Mouse (Mus musculus) brain, embryonic 14.5 days (tissue): ENCODE results near the gene Gc.

Source experiments
- CTCF ChIP-seq: fragments of 200-500 bp; IDR thresholded peaks from 2 replicates; pipeline ENCODE4 v1.5.1; 2012; ENCODE audit warnings: inconsistent platforms, mild to moderate bottlenecking, moderate library complexity, borderline replicate concordance; ENCODE audit not compliant: insufficient read depth, insufficient read length; ENCODE audit errors: extremely low read depth
- POLR2A ChIP-seq: fragments of 200-500 bp; IDR thresholded peaks from 2 replicates; pipeline ENCODE4 v1.6.1; 2012; ENCODE audit warnings: mild to moderate bottlenecking, inconsistent platforms, borderline replicate concordance; ENCODE audit not compliant: poor library complexity, insufficient read depth, insufficient read length, severe bottlenecking; ENCODE audit errors: extremely low read depth

DNA sequence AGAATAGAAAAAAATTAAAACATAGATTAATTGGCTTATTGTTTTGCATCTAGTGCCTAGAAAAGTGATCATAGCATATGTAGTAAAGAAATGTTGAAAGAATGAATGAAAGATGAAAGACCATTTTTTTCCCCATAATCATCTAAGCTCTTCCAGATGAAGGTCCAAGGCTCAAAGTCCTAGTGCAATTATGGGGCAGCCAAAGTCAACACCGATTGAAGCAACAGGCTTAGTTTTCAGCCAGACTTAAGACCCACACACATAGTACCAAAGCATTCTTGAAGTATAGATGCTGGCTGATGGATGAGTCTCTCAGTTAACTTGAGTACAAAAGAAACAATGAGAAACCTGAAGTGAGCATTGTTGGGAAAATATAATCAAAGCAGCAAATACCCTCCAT is 9.3 kb upstream of the Gc start:
- TF ChIP-seq CTCF (no peak), POLR2A (no peak)
